Mouse (Mus musculus): ENCODE data around the gene Tcf7.
A peak's percentile ranks its signal among the peaks of the same experiment; 100 is the strongest.

Tcf7 gene

DNA sequence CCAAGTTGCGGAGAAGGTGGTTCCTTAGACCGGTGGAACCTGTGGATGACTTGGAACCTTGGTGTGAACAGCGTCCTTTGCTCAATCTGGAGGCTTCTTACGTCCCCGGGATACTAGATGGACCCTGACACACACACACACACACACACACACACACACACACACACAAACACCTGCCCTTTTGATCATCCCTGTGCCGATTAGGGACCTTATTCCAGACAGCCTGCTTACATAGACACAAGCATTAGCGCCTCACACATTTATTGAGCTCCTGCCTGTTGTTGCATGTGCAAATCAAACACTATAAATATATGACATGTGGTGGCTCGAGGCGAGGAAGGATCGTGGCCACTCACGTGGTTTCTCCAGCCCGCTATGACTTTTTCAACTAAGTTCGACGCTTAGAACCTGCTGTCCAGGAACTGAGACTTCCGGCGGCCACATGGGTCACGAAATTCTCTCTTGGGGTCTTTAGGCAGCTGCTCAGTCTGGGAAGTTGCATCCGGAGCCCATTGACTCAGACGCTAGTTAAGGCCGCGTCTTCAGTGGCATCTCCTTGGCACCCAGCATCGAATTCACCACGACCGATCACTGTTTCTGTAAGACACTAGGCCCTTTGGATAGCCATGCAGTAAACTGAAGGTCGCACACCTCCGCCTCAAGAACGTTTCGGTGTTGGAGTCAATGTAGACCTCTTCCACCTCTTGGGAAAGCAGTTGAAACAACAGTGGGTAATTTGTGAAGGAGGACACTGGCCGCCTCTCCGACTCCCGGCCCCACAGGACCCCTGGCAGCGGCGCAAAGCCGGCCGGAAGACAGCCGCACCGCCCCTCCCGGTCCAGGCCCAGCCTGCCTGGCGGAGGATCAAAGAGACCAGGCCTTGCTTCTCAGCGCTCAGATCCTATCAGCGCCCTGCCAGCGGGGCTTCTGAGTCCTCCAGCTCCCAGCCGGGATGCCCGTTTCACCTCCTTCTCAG lies 1.1 kb upstream of the Tcf7 start:
- DNase-seq (ENCODE audit: low spot score in 2 of 2): no peak

DNA sequence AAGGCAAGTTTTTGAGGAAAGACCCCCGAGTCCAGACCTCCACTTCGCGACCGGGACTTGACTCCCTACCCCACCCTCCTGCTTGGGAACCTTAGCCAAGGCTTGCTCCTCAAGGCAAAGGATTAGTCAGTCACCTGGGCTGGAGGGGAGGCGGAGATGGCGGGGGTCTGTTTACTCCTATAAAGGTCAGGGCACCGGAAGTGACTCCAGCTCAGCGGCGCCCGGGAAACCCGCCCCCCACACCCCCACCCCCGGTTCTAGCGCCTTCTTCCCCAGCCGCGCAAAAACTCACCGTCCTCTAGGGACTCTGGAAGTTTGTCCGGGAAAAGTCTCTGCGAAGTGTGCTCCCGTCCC lies 417 bp downstream of the Tcf7 start:
- no peak for DNase-seq (ENCODE audit: low spot score in 2 of 2)

DNA sequence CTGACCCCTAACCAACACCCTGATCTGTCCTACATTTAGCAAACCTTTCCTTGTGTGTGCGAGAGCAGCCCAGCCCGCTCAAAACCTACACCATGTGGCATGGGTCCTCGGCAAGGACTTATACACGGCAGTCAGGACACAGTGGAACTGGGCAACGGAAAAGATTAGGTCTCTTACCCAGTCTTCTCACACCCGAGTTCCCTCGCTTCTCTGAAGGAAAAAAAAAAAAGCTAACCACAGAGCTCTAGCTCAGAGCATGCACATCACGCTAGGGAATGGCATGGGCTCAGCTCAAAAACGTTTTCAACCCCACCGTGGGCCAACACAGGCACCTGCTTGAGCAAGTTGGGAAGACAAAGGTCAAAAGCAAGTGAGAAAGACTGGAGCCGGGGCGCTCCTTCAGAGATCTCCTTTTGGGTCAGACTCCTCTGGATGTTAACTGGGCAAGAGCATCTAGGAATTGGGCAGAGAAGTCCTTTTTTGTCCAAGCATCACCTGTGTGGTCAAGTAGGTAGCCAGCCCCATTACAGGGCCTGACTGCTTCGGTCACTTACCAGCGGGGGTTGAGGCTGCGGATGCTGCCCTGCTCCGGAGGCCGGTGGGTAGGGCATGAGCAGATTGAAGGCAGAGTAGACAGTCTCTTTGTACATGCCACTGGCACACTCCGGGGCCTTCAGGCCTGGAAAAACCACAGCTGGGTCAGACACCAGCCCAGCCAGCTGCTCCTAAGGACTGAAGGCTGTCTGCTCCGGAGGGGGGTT lies 1.1 kb downstream of the Tcf7 start:
- no peak for DNase-seq (ENCODE audit: low spot score in 2 of 2)

DNA sequence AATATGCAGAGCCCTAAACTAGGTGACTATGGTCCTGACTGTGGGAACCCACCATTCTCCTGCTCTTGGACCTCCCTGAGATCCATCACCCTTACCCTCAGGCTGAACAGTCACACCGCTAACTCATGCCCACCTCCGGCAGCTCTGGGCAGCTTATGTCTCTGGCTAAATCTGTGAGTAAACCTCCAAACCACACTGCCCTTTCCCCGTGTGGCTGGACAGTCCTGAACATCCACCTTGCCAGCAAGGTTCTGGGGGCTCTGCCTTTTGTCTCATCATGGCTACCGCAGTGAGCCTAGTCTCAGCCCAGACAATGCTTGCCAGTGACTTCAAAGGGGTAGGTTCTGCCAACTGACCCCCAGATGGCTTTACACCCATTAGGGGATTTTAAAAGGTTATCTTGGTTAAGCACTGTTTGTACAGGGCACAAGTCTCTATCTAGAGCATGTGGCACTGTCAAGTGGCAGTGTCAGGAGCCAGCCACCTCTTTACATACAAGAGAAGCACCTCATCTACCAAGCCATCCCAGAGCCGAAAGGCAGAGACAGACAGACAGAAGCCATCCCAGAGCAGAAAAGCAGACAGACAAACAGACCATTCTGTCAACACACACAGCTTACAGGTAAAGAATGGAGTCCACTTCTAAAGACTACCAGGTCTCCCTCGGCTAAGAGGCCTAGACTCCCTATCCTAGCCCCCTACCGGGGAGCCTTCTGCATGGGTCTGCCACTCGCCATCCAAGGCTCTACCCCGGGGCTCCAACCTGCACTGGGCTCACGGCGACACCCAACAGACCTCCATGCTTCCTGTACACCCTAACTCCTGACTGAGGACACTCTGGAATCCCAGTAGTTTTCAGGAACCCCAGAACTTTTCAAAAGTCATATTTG lies 2.0 kb downstream of the Tcf7 start:
- DNase-seq (ENCODE audit: low spot score in 2 of 2): no peak

DNA sequence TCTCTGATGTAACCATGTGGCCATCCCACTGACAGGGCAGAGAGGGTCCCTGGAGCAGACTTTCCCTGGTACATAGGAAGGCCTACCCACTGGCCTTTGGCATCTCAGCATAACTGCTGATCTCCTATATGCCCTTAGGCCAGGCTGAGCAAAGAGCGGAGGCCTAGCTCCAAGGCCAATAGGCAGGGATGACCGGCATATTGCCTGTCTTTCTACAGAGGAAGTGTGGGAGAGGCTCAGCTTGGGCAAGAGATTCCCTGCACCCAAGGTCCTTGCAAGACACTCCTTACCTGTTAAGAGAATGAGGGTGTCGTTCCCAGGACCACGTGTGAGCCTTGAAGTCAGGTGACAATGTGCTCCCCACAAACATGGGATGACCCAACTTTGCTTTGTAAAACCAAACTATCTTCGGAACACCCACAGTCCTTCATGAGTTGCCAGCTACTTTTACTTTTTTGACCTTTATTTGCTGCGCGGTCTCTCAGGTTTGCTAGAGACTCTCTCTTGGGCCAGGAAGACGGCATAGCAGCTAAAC lies 3.1 kb downstream of the Tcf7 start:
- DNase-seq (ENCODE audit: low spot score in 2 of 2): no peak

DNA sequence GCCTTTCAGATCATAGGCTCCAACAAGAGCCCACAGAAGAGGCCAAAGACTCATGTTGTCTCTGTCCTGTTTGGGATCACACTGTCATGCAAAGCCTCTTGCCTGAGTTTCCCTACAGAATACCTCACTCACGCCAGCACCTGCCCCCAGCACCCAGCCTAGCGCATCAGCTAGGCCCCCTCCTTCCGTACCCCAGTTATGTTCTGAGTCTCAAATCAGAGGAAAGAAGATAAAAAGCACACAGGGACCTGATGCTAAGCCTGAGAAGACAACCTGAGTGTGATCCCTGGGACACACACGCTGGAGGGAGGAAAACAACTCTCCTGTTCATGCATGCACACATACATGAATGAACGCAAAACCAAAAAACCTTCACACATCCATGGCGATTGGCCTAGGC lies 3.8 kb downstream of the Tcf7 start:
- DNase-seq (ENCODE audit: low spot score in 2 of 2): no peak

DNA sequence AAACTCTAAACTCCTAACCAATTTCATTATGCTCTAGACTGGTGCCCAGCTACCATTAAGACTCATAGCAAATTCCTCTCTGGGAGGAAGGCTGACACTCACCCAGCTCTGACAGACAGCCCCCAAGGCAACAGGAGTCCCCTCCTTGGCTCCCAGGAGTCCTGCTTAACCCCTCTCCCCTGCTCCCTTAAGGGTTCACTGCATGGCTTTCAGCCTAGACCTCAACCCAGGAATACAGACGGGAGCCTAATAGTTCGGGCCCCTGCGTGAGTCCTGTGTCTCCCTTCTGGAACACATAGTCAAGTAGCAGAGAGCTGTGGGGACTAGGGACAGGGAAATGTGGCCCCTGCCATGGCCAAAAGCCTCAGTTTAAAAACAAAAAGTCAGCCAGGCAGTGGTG lies 4.7 kb downstream of the Tcf7 start:
- DNase-seq (ENCODE audit: low spot score in 2 of 2): no peak

DNA sequence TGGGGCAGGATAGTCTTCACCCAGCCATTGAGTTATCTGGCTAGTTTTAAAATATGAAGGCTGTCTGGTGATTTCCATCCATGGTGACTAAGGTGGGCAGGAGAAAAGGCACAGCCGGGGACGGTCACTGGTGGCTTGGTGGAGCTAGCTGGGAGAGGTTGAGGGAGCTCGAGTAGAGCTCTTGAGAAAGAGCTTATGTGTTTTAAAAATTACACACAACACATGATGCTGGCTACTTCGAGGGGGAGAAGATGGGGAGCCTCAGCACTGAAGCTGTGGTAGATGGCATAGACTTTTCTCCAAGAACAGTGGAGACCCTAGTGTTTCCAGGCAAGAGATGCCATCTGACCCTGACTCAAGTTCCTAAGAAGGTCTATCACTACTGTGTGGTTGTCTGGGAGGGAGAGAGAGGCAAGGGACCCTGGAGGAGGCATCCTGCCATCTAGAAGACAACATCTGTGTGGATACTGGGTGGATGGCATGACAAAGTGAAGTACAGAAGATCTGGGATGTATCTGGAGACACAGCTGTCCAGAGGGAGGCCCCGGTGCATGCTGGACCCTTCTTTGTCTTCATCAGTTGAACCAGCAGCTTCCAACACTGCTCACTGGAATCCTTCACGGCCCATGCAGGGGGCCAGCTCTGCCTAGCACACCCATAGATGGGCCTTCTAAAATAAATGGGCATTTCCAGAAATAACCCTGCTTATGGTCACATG lies 5.2 kb downstream of the Tcf7 start:
- DNase-seq (ENCODE audit: low spot score in 2 of 2): no peak

DNA sequence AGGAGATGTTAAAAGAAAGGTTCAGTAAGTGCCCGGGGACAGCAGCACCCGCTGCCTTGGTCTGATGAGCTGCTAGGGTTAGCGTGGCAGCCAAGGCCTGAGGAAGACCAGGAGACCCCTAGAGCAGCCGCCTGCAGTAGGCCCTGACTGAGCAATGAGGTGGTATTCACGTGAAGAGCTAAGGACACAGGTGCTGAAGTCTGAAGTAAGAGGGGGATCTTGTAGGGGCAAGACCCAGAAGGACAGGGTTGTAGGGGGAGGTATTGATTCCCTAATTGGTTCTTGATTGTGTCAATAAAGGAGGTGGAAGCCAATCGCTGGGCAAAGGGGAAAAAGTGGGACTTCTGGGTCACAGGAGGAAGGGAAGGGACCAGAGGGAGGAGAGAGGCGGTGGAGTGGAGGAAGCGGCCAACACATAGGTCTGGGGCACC lies 5.8 kb downstream of the Tcf7 start:
- DNase-seq (ENCODE audit: low spot score in 2 of 2): no peak

DNA sequence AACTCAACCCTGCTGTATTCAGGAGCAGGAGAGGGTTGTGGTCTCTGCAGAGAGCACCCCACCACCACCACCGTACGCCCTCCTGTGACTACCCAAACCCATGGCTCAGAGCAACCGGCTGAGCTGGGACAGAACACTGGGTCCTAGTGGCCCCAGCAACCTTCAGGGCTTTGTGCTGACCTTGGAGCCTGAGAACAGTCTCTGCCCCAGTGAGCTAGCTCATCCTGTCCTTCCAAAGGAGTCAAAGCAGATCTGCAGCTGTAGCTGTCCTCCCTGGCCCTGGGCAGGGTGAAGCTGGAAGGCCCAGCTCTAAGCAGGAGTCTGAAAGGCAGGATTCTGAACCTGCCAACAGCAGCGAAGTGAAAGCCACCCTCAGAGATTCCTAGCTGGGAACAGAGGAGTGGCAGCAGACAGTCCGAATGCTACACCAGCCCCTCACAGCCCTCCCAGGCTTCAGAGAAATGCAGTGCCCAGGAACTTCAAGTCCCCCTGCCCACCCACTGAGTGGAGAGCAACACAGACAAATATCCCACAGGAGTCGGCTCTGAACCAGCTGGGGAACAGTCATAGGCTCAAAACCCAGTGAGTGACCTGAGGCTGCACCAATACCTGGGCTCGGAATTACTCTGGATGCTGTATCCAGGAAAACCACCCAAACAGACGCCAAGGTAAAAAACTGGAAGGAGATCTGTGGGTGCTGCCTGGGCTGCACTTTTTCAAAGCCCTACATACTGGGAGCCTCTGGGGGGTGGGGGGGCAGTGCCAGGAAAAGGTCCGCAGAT lies 6.8 kb downstream of the Tcf7 start:
- DNase-seq (ENCODE audit: low spot score in 2 of 2): no peak

DNA sequence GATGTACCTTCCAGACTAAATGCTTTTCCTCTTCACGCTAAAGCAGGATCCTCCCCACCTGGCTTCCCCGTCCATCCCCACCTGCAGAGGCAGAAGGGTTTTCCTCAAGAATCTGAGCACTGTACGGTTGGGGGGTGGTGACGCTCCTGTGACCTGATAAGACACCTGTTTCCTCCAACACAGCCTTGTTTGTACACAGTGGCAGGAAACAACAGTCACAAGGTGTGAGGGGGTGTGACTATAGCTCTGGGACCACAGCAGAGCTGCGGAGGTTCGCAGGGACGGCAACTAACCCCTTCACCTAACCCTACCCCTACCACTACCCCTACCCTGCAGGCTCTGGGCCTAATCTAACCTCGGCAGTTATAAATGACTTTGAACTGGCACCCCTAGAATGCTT lies 7.4 kb downstream of the Tcf7 start:
- DNase-seq (ENCODE audit: low spot score in 2 of 2): no peak

DNA sequence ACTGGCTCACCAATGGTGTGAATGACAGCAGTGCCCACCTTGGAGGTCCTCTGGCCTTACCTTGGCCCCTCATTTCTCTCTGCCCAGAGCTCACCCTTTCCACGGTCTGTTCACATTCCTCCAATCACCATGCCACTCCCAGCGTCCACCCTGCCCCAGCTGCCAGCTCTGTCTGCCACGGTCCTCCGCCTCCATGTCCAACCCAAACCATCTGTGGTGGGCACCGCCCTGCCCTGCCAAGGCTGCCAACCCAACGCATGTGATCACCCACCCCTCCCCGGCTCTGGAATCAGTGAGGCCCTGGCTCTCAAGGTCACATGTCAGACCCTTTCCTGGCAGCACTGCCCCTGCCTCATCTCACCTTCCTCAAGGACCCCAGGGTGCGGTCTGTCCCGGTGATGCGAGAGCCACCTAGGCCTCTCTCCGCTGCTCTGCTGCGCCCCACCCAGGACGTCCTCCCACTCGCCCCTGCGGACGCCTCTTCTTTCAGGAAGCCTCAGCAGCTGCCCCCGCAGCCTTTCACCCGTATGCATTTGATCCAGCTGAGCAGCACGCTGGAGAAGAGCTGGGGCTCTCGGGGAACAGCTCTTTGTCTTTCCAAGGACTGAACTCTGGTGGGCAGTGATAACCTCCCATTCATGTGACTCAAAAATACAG lies 8.2 kb downstream of the Tcf7 start:
- DNase-seq (ENCODE audit: low spot score in 2 of 2): no peak

DNA sequence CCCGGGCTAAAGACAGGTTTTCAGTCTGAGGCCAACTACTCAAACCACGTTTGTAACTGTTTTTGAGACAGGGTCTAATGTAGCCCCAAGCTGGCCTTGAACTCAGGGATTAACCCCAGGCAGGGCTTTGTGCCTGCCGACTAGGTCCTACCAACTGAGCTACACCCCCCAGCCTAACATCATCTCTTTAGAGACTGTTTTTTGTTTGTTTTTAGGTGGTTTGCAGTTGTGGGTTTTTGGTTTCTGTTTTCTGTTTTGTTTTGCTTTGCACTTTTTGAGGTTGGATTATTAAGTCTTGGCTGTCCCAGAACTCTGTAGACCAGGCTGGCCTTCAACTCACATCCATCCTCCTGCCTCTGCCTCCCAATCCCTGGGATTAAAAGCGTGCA lies 8.9 kb downstream of the Tcf7 start:
- DNase-seq (ENCODE audit: low spot score in 2 of 2): no peak

DNA sequence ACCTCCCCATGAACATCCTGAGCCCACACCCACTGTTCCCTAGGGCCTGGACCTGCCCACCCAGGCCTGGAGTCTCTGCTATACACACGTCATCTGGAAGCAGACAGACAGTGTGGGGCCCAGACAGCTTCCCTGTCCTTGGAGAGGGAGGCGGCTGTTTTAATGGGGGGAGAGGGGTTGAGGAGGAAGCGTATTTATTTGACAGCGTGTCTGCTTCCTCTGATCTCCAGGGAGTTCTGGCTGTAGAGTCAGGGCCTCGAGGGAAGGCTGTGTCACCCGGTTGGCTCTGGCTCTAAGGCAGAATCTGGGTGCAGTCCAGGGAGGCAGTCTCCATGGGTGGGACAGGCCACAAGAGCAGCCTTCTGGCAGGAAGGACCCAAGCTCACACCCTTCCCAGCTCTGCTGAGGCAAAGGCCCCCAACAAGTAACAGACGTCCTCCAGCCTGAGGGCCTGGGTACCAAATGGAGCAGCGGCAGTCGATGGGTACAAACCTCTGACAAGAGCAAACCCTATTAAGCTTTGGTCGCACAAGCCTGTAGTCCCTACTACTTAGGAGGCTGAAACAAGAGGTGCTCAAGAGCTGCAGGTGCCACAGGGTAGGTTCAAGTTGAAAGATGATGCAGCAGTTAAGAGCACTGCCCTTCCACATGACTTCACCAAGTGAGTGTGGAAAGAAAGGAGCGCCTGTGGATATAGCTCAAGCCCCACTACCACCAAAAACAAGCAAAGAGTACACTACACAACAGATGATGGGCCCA lies 9.5 kb downstream of the Tcf7 start:
- peak in 1 of 2 experiments; percentile 49 for DNase-seq (ENCODE audit: low spot score in 2 of 2)

DNA sequence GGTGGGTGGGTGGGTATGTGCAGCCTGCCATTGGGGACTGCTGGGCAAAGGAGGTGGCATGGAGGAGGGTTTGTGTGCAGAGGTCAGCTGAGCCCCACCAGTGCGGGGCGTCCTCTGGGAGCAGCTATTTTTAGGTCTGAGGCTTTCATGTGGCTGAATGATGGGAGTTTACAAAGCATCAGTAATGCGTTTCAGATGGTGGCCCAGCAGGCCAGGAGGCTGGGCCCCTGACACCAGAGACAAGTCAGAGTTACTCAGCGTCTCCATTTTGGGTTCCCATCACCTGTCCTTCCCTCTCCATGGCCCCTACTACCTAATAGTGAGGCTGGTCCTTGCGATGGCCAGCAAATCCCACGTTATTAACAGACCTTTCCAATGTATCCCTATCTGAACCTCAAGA lies 10.2 kb downstream of the Tcf7 start:
- no peak for DNase-seq (ENCODE audit: low spot score in 2 of 2)

DNA sequence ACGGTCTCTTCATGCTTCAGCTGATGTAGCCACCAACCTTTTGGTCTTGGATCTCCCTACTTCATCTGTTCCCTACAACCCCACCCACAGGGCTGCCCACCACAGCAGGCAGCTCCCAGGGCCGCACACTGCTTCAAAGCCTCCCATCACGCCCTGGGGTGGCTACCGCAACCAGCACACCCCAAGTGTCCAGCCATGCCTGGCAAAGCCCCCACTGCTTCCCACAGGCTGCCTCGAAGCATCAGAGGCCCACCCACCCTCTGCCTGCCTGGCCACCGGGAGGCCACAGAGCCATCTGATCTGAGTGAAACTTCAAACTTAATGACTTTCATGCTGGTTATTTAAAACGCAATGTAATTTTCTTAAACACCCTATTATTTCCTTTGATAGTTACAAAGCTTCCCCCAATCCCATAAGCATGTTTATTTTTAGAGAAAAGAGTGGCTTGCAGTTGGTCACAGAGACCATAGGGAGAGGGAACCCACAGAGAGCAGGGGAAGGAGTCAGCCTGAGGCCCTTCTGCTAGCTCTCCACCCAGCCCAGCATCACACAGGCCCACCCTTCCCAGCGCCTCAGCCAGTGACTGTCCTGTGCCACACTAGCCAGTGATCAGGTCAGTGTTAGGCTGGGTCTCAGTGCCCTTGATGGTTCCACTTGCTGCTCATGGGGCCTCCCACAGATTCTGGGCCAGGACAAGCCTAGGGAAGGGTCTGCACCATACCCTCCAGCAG lies 10.9 kb downstream of the Tcf7 start:
- DNase-seq (ENCODE audit: low spot score in 2 of 2): no peak

DNA sequence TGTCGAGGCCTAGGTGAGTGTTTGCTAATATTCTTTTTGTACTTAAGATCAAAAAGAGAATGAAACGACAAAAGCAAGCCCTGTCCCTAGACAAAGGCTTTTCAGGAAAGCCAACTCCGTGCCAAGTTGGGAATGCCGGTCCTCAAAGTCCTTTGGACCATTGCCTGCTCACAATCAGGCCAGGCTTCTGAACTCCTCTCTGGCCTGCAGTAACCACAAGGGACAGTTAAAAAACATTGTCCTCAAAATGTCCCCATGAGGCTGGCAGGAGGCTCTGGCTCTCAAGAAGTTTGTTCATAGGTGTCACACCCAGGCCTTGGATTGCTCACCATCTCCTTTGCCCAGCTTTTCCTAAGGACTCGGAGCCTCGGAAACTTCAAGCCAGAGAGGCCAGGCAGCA lies 13.0 kb downstream of the Tcf7 start:
- no peak for DNase-seq (ENCODE audit: low spot score in 2 of 2)

DNA sequence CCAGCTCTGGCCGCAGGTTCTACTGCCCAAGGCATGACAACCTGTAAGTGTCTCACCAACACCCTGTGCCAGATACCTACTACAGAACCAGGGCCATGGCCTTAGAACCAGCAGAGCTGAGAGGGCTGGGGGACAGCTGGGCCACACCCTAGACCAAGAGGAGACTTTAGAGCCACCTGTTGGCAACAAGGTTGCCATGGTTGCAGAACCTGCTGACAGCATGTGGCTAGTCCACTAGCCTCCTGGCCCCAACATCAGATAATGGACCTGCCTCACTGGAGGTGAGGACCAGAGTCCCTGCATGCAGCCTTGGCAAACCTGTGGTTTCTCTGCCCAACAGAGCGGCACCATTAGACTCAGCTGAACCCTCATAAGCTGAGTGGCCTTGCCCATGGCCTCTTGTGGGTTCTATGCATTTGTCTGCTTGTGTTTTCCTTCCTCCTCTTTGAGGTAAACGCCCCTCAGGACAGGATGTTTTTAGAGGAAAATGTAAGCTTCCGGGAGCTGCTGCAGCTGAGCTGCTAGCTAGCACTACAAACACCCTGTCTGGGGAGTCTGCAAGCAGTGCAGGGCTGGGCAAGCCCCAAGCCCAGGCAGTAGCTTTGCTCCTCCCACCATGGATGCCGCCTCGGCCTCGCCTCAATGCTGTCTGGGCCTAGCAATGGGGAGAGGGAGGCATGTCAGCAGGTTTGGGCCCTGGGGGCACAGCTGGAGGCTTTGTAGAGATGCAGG lies 14.5 kb downstream of the Tcf7 start:
- DNase-seq (ENCODE audit: low spot score in 2 of 2): no peak

Measured in urinary bladder, adult 18-20 months (tissue).